Mouse (Mus musculus) cerebellum, adult 11 months (tissue): ENCODE results near the gene Nr2c1.
A peak's percentile ranks its signal among the peaks of the same experiment; 100 is the strongest.

Experiments
- DNase-seq: peaks from one replicate; pipeline ENCODE4 v3.0.0; 2022

The Nr2c1 gene

GRCm38 (mm10) chr10:94140227-94140931 is 7.4 kb upstream of the Nr2c1 start:
- no peak for DNase-seq

DNA sequence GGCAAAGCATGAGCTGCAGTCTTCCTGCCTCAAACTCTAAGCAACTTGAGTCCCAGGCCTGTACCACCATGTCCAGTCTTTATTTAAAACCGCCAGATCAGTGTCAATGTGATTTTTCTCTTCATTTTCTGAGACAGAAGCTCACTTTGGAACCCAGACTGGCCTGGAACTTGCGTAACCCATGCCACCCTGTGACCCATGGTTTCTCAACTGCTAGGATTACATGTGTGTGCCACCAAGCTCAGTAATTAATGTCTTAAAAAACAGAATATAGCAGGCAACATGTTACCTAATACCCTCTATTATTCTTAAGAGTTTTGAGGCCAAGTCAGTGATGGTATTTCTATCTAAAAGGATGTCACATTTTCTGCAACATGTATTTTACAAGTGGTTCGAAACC is 5.4 kb upstream of the Nr2c1 start:
- DNase-seq: no peak

DNA sequence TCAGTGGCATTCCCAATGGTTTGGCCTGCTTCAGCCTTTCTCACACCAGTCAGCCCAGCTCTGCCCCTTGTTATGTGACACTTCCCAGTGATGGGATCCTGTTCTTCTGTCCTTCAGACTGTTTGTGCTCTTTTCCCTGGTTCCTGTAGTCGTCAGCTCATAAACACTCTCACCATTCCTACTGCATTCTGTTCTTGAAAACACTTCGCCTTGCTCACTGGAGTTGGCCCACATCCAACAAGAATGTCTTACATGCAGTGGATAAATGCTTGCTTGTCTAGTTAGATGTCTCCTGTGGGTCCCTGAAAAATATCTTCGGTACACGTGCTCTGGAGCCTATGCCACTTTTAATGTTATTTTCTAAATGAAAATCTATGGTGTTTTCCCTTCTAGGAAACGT is 3.2 kb upstream of the Nr2c1 start:
- DNase-seq: no peak

DNA sequence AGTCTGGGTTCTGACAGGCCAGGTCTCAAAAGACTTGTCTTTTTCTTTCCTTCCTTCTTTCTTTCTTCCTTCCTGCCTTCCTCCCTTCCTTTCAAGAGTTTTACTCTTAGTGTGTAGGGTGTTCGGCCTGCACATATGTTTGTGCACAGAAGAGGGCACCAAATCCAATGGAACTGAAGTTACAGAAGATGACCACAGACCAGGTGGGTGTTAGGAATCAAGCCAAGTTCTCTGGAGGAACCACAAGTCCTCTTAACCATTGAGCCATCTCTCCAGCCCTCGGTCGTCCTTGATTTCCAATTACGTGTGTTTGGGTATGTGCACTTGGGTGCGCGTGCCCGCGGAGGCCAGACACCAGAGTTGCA is 450 bp upstream of the Nr2c1 start:
- no peak for DNase-seq

DNA sequence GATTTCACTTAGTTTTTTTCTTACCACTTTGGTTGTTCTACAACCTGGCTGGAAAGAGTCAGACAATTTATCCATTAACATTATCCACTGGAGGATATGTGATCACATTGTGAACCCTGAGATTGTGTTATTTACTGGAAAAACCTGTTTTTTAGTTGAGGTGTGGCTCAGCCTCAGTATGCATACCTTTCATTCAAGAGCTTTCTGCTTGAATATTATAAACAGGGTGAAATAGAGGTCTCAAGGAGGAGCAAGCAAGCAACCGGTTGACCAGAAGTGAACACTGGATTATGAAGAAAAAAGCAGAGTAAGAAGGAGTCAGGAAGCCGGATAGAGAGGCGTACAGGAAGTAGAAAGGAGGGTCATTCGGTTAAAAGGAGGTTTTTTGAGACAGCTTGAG is 3.7 kb downstream of the Nr2c1 start:
- DNase-seq: no peak

DNA sequence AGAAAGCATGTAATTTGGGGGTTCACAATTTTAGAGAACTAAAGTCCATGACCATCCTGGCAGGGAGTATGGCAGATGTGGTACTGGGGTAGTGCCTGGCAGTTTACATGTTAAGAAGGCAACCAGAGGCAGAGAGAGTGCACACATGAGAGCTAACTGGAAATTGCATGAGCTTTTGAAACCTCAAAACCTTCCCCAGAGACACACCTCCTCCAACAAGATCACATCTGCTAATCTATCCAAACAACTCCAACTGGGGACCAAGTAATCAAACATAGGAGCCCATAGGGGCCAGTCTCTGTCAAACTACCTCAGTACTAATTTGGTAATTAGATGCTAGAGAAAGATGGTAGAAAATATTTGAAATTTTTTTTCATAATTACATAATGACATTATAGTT is 6.0 kb downstream of the Nr2c1 start:
- no peak for DNase-seq

DNA sequence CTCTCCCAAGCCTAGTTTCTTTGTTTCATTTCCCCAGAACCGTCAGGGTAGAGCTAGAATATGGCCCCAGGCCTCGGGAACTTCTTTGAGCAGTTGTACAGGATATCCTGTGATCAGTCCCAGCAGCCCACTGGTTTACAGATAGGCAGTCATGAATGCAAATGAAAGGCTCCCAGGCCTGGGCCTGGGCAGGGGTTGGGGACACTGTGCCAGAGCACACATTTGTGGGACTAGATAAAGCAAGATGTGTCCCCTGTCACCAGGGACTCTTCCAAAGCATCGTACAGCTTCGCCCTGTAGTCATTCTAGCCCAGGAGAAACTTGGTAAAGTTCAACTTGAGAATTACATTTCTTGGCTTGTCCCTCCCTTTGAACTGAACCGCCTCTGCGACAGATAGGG is 11.1 kb downstream of the Nr2c1 start:
- DNase-seq: no peak

GRCm38 (mm10) chr10:94159406-94159805 is 11.6 kb downstream of the Nr2c1 start:
- no peak for DNase-seq

GRCm38 (mm10) chr10:94161051-94161765 is 13.4 kb downstream of the Nr2c1 start:
- no peak for DNase-seq

GRCm38 (mm10) chr10:94162031-94162430 is 14.2 kb downstream of the Nr2c1 start:
- DNase-seq: no peak

DNA sequence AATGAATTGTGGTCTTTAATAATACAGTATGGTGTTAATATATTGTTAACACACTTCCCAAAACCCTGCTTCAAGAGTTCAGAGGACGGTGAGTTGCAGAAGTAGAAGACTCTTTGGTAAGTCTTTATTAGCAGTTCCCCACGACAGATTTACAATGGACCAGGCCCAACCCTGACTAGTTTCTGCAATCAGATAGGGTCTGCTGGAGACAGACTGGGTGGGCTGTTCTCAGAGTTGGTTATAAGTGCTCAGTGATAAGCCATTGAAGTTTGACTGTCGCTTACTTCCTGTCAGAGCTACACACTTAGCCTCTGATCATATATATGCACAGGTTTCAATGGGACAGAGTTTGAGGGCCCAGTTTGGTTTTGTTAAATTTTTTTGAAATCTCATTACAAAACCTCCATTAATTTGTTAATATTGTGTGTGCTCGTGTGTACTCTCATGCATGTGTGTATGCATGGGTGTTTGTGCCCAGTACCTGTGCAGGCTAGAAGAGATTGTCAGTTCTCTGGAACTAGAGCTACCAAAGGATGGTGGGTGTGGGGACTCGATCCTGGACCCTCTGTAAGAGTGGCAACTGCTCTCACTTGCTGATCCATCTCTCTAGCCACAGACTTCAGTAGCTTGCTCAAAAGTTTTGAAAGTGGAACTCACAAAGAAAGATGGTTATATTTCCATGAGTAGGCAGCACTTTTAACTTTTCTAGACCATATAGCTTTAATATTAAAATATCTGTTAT is 16.5 kb downstream of the Nr2c1 start:
- DNase-seq: no peak

GRCm38 (mm10) chr10:94165426-94165825 is 17.6 kb downstream of the Nr2c1 start:
- no peak for DNase-seq

DNA sequence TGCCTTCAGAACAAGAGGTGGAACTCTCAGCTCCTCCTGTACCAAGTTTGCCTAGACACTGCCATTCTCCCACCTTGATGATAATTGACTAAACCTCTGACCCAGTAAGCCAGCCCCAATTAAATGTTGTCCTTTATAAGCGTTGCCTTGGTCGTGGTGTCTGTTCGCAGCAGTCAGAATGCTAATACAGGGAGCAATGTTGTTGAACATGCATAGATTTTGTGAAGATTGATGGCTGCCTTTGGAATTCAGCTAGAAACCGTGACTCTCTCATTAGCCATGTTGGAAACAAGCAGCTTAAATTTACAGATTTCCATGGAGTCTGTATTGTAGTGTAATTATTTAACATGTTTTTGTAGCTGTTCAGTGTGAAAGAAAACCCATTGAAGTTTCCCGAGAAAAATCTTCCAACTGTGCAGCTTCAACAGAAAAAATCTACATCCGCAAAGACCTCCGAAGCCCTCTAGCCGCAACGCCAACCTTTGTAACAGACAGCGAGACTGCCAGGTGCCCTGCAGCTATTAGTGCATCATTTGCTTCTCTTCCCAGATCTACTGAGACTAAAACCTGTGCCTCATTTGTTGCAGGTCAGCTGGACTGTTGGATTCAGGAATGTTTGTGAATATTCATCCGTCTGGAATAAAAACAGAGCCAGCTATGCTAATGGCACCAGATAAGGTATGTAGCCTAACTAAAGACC is 19.4 kb downstream of the Nr2c1 start:
- no peak for DNase-seq

DNA sequence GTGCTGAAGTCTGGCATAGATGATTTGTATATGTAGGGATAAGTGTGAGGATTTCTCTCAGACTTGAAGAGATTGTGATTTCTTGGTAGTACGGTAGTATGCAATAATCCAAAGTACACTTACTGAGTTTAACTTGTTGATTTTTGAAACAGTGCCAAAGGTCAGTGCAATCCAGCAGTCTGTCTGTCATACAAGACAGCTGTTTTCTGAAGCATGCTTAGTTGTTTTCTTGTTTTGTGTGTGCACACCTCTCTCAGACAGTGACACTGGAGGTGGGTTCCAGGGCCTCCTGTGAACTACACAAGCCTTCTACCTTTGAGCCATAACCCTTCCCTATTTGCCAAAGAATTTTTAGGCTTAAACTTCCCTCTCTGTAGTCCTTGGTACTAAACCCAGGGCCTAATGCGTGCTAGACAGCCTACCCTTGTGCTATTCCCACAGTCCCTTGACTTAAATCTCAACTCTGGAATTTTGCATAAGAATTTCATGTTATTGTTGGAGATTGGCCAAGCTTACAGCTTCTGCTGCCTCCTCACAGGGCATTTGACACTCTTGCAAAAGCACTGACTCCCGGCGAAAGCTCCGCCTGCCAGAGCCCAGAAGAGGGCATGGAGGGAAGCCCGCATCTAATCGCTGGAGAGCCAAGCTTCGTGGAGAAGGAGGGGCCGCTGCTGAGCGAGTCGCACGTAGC is 23.8 kb downstream of the Nr2c1 start:
- no peak for DNase-seq

GRCm38 (mm10) chr10:94172137-94172536 is 24.3 kb downstream of the Nr2c1 start:
- DNase-seq: no peak

- DNase-seq: no peak
These were observed 24.9 kb downstream of the Nr2c1 start for GRCm38 (mm10) chr10:94172706-94173105.

- DNase-seq: no peak
These were observed 26.8 kb downstream of the Nr2c1 start for GRCm38 (mm10) chr10:94174652-94175051.

DNA sequence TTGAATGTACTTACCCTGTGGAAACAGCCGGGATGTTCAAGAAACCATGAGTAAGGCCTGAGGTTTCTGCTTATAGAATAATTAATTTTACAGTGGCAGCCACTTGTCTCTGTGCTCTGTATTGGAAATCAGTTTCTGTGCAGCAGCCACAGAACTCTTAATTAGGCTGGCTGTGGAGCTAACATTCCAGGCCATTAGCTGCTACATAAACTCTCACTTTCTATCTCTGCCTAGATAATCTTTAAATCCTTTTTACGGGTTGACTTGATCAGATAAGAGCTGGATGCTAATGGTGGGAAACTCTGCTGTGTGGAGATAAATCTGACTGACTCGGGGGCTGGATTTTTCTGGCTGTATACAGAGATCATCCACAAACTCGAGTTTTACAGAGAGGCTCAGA is 35.4 kb downstream of the Nr2c1 start:
- DNase-seq: no peak

GRCm38 (mm10) chr10:94198482-94199405 is 50.9 kb downstream of the Nr2c1 start, which contains the start of gene Ndufa12:
Gene Ndufa12 (plus strand): TSS chr10:94198720.
- DNase-seq: peak; percentile 93

DNA sequence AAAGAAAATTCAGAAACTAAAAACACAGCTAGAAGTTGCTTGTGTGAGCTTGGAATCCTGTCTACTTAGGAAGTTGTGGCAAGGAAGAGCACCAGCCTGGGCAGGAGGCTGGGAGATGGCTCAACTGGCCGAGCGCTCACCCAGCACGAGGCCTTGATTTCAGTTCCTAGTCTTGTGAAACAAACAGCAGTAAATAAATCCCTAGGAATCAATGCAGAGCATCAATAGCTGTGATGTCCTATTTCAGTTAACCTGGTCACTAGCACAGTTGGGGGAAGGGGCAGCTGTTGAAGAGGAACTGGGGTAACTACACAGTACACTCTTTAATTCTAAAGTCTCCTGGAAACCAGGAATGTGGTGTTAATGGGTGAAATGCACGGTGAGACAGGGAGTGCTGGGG is 57.1 kb downstream of the Nr2c1 start:
- DNase-seq: no peak
